ENCODE assay signal across 9 mouse cellular contexts in the genomic region with DNA sequence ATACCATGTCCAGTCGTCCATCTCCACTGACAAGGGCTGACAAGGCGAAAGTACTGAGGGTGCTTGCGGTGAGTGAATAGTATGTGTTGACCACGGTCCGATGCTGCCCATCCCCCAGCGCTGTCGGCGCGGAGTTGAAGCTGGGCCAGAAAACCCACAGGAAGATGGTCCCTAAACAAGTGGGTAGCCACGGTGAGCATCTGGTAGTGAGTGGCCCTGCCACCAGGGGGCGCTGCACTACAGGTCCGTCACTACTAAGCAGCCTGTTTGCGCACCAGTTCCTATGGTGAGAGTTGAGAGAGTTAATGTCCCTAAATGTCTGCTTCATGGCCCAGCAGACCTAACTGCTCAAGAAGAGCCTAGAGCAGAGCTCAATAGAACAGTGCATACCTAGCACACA. TPM values are rescaled to one million over a fixed set of nuclear protein-coding genes. Genes with fewer than 3 reads are reported as not detected.
DNase-seq lines count a peak whose midpoint lies in the region; ATAC-seq and TF ChIP-seq lines count a peak whose summit lies in the region.
"Had no signal": no experiment of that assay in that cellular context is flagged by ENCODE, and none has a peak within 500 bp of the region (broad histone marks: within the 10 kb centered on the region; RNA-seq: fewer than 3 reads in every experiment).

No protein-coding gene starts in this region.

- H3K9me3 ChIP-seq in forebrain, postnatal 0 days (ENCODE audit: low read length): no peaks in the 10 kb centered on the region
- no peaks in the 10 kb centered on the region for H3K9me3 ChIP-seq in forebrain, embryonic 15.5 days
- H3K9me3 ChIP-seq: limb, embryonic 13.5 days had no signal

- peak; percentile 89 for TF ChIP-seq CTCF in forebrain, postnatal 0 days (IDR thresholded peaks at IDR 0.05; ENCODE audit: low read depth)
- TF ChIP-seq CTCF in layer of hippocampus, adult 2 months (conservative IDR thresholded peaks at IDR 0.05): peak; percentile 96

- H3K4me3 ChIP-seq in forebrain, postnatal 0 days (ENCODE audit: low read depth, low read length): no peak overlapping the region
- H3K4me3 ChIP-seq in forebrain, embryonic 15.5 days: no peak overlapping the region
- H3K4me3 ChIP-seq in layer of hippocampus, adult 2 months: no peak overlapping the region
- H3K4me3 ChIP-seq: limb, embryonic 13.5 days had no signal

- H3K36me3 ChIP-seq in forebrain, postnatal 0 days (ENCODE audit: insufficient read depth): no peaks in the 10 kb centered on the region
- no peaks in the 10 kb centered on the region for H3K36me3 ChIP-seq in forebrain, embryonic 15.5 days
- H3K36me3 ChIP-seq: limb, embryonic 13.5 days had no signal

- H3K4me2 ChIP-seq in forebrain, postnatal 0 days (ENCODE audit: low read depth): no peak overlapping the region
- H3K4me2 ChIP-seq in forebrain, embryonic 15.5 days (replicated peaks): no peak overlapping the region
- H3K4me2 ChIP-seq: limb, embryonic 13.5 days had no signal

- 19% methylated on average over 13 of the region's 13 CpGs for WGBS in forebrain, postnatal 0 days
- 19% methylated on average over 13 of the region's 13 CpGs for WGBS in forebrain, embryonic 15.5 days

- no peak overlapping the region for H3K9ac ChIP-seq in forebrain, postnatal 0 days
- H3K9ac ChIP-seq in forebrain, embryonic 15.5 days (replicated peaks): no peak overlapping the region
- H3K9ac ChIP-seq: limb, embryonic 13.5 days had no signal

- H3K27me3 ChIP-seq in forebrain, postnatal 0 days (ENCODE audit: insufficient read depth, low read length): no peaks in the 10 kb centered on the region
- no peaks in the 10 kb centered on the region for H3K27me3 ChIP-seq in forebrain, embryonic 15.5 days

- ATAC-seq in forebrain, postnatal 0 days: no peak
- no peak for ATAC-seq in forebrain, embryonic 15.5 days (replicated peaks)
- ATAC-seq in megakaryocyte, adult 5-6 weeks (ENCODE audit: poor library complexity, severe bottlenecking): peak; percentile 68

- H3K27ac ChIP-seq in forebrain, postnatal 0 days (ENCODE audit: low read depth, low read length): no peak overlapping the region
- H3K27ac ChIP-seq in forebrain, embryonic 15.5 days (replicated peaks): no peak overlapping the region
- no peak overlapping the region for H3K27ac ChIP-seq in layer of hippocampus, adult 2 months
- H3K27ac ChIP-seq: limb, embryonic 13.5 days had no signal

- DNase-seq in forebrain, postnatal 0 days: peak; percentile 60
- DNase-seq in ES-CJ7 (ENCODE audit: low read depth, low spot score): peak; percentile 90
- DNase-seq in c-Kit-positive CD71-positive TER-119-negative erythroid progenitor cells, embryonic 14.5 days (ENCODE audit: low read depth): peak; percentile 38
- peak; percentile 83 for DNase-seq in gastrocnemius, postnatal 10 days
- DNase-seq in layer of hippocampus, adult 2 months (ENCODE audit: low spot score in 2 of 2): peak in 1 of 2 experiments; percentile 81
- peak; percentile 76 to 93 for DNase-seq in spleen, postnatal 4 days (ENCODE audit: low spot score in 2 of 2)

- peaks cover 14% of the 10 kb centered on the region; the same call in 1 of the 2 replicates for H3K4me1 ChIP-seq in forebrain, postnatal 0 days (ENCODE audit: insufficient read depth)
- H3K4me1 ChIP-seq in forebrain, embryonic 15.5 days: peaks cover 27% of the 10 kb centered on the region

RNA-seq across cellular contexts. Expression of a gene that starts 8.7 kb away (rescaled TPM):
- 0.19 TPM in 1 of 2 replicates, not detected in the other for total RNA-seq in forebrain, postnatal 0 days (2014; rRNA removed)
- polyA plus RNA-seq in forebrain, postnatal 0 days (2015; fragmentation: Nextera tagmentation; extraction: Ambion mirVana): 0.21 and 0.25 TPM in 2 replicates
- 0.10 and 0.14 TPM in 2 replicates for polyA plus RNA-seq in forebrain, embryonic 15.5 days (2015; fragmentation: Nextera tagmentation; extraction: Ambion mirVana)
- total RNA-seq in gastrocnemius, postnatal 10 days (2021): not detected
- total RNA-seq in layer of hippocampus, adult 2 months (2021): not detected
- not detected in 2 replicates for total RNA-seq in megakaryocyte, adult 5-6 weeks (2015)
- total RNA-seq in megakaryocyte, adult 5-6 weeks (2017): not detected in 2 replicates

RNA-seq across cellular contexts. Expression of a gene that starts 41.2 kb away (rescaled TPM):
- total RNA-seq in forebrain, postnatal 0 days (2014; rRNA removed): 0.69 TPM in 1 of 2 replicates, not detected in the other
- polyA plus RNA-seq in forebrain, postnatal 0 days (2015; fragmentation: Nextera tagmentation; extraction: Ambion mirVana): 0.16 TPM in 1 of 2 replicates, not detected in the other
- polyA plus RNA-seq in forebrain, embryonic 15.5 days (2015; fragmentation: Nextera tagmentation; extraction: Ambion mirVana): 0.23 TPM in 1 of 2 replicates, not detected in the other
- total RNA-seq in gastrocnemius, postnatal 10 days (2021): under 1 TPM; 0.47 to 0.72 TPM
- total RNA-seq in layer of hippocampus, adult 2 months (2021): under 1 TPM in 1 of 2 experiments, not detected in 1; 0.59 TPM
- not detected in 2 replicates for total RNA-seq in megakaryocyte, adult 5-6 weeks (2015)
- total RNA-seq in megakaryocyte, adult 5-6 weeks (2017): not detected in 2 replicates

RNA-seq across cellular contexts. Expression of a gene that starts 51.0 kb away (rescaled TPM):
- 1.2 and 5.0 TPM in 2 replicates for total RNA-seq in forebrain, postnatal 0 days (2014; rRNA removed)
- 11.9 and 12.0 TPM in 2 replicates for polyA plus RNA-seq in forebrain, postnatal 0 days (2015; fragmentation: Nextera tagmentation; extraction: Ambion mirVana)
- 9.2 and 9.6 TPM in 2 replicates for polyA plus RNA-seq in forebrain, embryonic 15.5 days (2015; fragmentation: Nextera tagmentation; extraction: Ambion mirVana)
- 1 to 10 TPM; 8.7 to 9.5 TPM for total RNA-seq in gastrocnemius, postnatal 10 days (2021)
- total RNA-seq in layer of hippocampus, adult 2 months (2021): 1 to 10 TPM; 3.0 to 5.2 TPM
- total RNA-seq in megakaryocyte, adult 5-6 weeks (2015): 2.8 and 6.6 TPM in 2 replicates
- 0.95 and 3.5 TPM in 2 replicates for total RNA-seq in megakaryocyte, adult 5-6 weeks (2017)

RNA-seq across cellular contexts. Expression of a gene that starts 51.1 kb away (rescaled TPM):
- total RNA-seq in forebrain, postnatal 0 days (2014; rRNA removed): 373 and 393 TPM in 2 replicates
- polyA plus RNA-seq in forebrain, postnatal 0 days (2015; fragmentation: Nextera tagmentation; extraction: Ambion mirVana): 440 and 452 TPM in 2 replicates
- polyA plus RNA-seq in forebrain, embryonic 15.5 days (2015; fragmentation: Nextera tagmentation; extraction: Ambion mirVana): 523 and 531 TPM in 2 replicates
- 100 to 1,000 TPM; 177 to 190 TPM for total RNA-seq in gastrocnemius, postnatal 10 days (2021)
- total RNA-seq in layer of hippocampus, adult 2 months (2021): 100 to 1,000 TPM; 171 to 193 TPM
- 153 and 179 TPM in 2 replicates for total RNA-seq in megakaryocyte, adult 5-6 weeks (2015)
- total RNA-seq in megakaryocyte, adult 5-6 weeks (2017): 90.2 and 91.2 TPM in 2 replicates
